Mouse (Mus musculus): ENCODE results near the gene Fscn1. TPM values are rescaled to one million over a fixed set of nuclear protein-coding genes. Genes with fewer than 3 reads are reported as not detected.

Gene Fscn1
- polyA plus RNA-seq, 2 experiments: 19.3 to 21.1 TPM

GRCm38 (mm10) chr5:143009383-143009782, 49.2 kb downstream of the Fscn1 start:
- no peak for DNase-seq (ENCODE audit: low read depth in 3 of 3, low spot score in 3 of 3)
- H3K9me3 ChIP-seq (ENCODE audit: control insufficient read depth, low read length): no peaks in the 10 kb centered on the region
- no peak overlapping the region for H3K4me2 ChIP-seq (ENCODE audit: low read depth)
- peaks cover 27% of the 10 kb centered on the region for H3K36me3 ChIP-seq (replicated peaks; ENCODE audit: control insufficient read depth, insufficient read depth, low read depth)
- WGBS (ENCODE audit: insufficient replicate concordance): 82% methylated on average over 10 of the region's 11 CpGs
- no peaks in the 10 kb centered on the region for H3K27me3 ChIP-seq (ENCODE audit: control insufficient read depth, insufficient read depth, low read length)
- no peak overlapping the region for H3K9ac ChIP-seq (replicated peaks)
- TF ChIP-seq EP300 (IDR thresholded peaks at IDR 0.05; ENCODE audit: low read depth): no peak
- no peak for TF ChIP-seq CTCF (IDR thresholded peaks at IDR 0.05; ENCODE audit: low read depth)
- no peak overlapping the region for H3K27ac ChIP-seq
- no peak overlapping the region for H3K4me3 ChIP-seq (ENCODE audit: insufficient read depth in 1 of 2, low read depth in 2 of 2, low read length in 2 of 2)
- no peaks in the 10 kb centered on the region for H3K4me1 ChIP-seq (replicated peaks; ENCODE audit: control insufficient read depth in 2 of 2, insufficient read depth in 2 of 2, low read length in 1 of 2)
- ATAC-seq (ENCODE audit: insufficient read depth): no peak

GRCm38 (mm10) chr5:143017401-143017800, 57.3 kb downstream of the Fscn1 start:
- Histone ChIP-seq H3K4me3 (ENCODE audit: insufficient read depth in 1 of 2, low read depth in 2 of 2, low read length in 2 of 2) (no peak overlapping the region), H3K27me3 (ENCODE audit: control insufficient read depth, insufficient read depth, low read length) (no peaks in the 10 kb centered on the region), H3K27ac (no peak overlapping the region), H3K9me3 (ENCODE audit: control insufficient read depth, low read length) (no peaks in the 10 kb centered on the region), H3K36me3 (replicated peaks; ENCODE audit: control insufficient read depth, insufficient read depth, low read depth) (peaks cover 34% of the 10 kb centered on the region), H3K4me1 (replicated peaks; ENCODE audit: control insufficient read depth in 2 of 2, insufficient read depth in 2 of 2, low read length in 1 of 2) (no peaks in the 10 kb centered on the region), H3K4me2 (ENCODE audit: low read depth) (no peak overlapping the region), H3K9ac (replicated peaks) (no peak overlapping the region)
- DNase-seq (ENCODE audit: low read depth in 3 of 3, low spot score in 3 of 3) (no peak), ATAC-seq (ENCODE audit: insufficient read depth) (peak; percentile 26; the same call in 1 of the 2 replicates)
- TF ChIP-seq CTCF (IDR thresholded peaks at IDR 0.05; ENCODE audit: low read depth) (no peak), EP300 (IDR thresholded peaks at IDR 0.05; ENCODE audit: low read depth) (no peak)
- WGBS (ENCODE audit: insufficient replicate concordance): 51% methylated on average over 5 of the region's 5 CpGs

Other genes starting within 250 kb of the Fscn1 start
- gene Tnrc18, start 142.7 kb upstream of the Fscn1 start, polyA plus RNA-seq (2012; rRNA removed): 2.3 and 2.8 TPM in 2 replicates
- gene Tnrc18, start 142.7 kb upstream of the Fscn1 start, polyA plus RNA-seq (2014; fragmentation: Nextera tagmentation; extraction: Ambion mirVana): 2.9 and 3.4 TPM in 2 replicates
- gene Fbxl18, start 64.9 kb upstream of the Fscn1 start, polyA plus RNA-seq (2012; rRNA removed): 1.9 and 2.2 TPM in 2 replicates
- gene Fbxl18, start 64.9 kb upstream of the Fscn1 start, polyA plus RNA-seq (2014; fragmentation: Nextera tagmentation; extraction: Ambion mirVana): 1.6 and 2.0 TPM in 2 replicates
- gene Actb, start 53.6 kb upstream of the Fscn1 start, polyA plus RNA-seq (2012; rRNA removed): 776 and 920 TPM in 2 replicates
- 7,259 and 7,802 TPM in 2 replicates for gene Actb, start 53.6 kb upstream of the Fscn1 start, polyA plus RNA-seq (2014; fragmentation: Nextera tagmentation; extraction: Ambion mirVana)
- 8.7 and 9.7 TPM in 2 replicates for gene Rnf216, start 152.7 kb downstream of the Fscn1 start, polyA plus RNA-seq (2012; rRNA removed)
- 10.8 and 12.3 TPM in 2 replicates for gene Rnf216, start 152.7 kb downstream of the Fscn1 start, polyA plus RNA-seq (2014; fragmentation: Nextera tagmentation; extraction: Ambion mirVana)
- not detected in 2 replicates for gene Olfr718-ps1, start 187.2 kb downstream of the Fscn1 start, polyA plus RNA-seq (2012; rRNA removed)
- not detected in 2 replicates for gene Olfr718-ps1, start 187.2 kb downstream of the Fscn1 start, polyA plus RNA-seq (2014; fragmentation: Nextera tagmentation; extraction: Ambion mirVana)
- 0.97 and 1.8 TPM in 2 replicates for gene Rbak, start 220.4 kb downstream of the Fscn1 start, polyA plus RNA-seq (2012; rRNA removed)
- 0.62 and 1.1 TPM in 2 replicates for gene Rbak, start 220.4 kb downstream of the Fscn1 start, polyA plus RNA-seq (2014; fragmentation: Nextera tagmentation; extraction: Ambion mirVana)
- gene Spdye4b, start 220.7 kb downstream of the Fscn1 start, polyA plus RNA-seq (2012; rRNA removed): not detected in 2 replicates
- not detected in 2 replicates for gene Spdye4b, start 220.7 kb downstream of the Fscn1 start, polyA plus RNA-seq (2014; fragmentation: Nextera tagmentation; extraction: Ambion mirVana)

Measured in liver, embryonic 14.5 days (tissue).